Mouse (Mus musculus) urinary bladder, adult 2 months (tissue): Measurements from ENCODE around the gene Atoh8. TPM values are rescaled to one million over a fixed set of nuclear protein-coding genes. Genes with fewer than 3 reads are reported as not detected.

Experiments used
- DNase-seq: peaks from one replicate; pipeline ENCODE4 v3.0.0; 2022; ENCODE audit warnings: low spot score
- polyA plus RNA-seq: library from polyadenylated mRNA; depleted of rRNA; stranded (reverse); fragments of >200 nt; gene quantifications from 2 replicates; pipeline ENCODE4 v1.2.3, GENCODE M21; 2012

Atoh8 gene
- polyA plus RNA-seq, 1 experiment: 20.2 TPM

DNA sequence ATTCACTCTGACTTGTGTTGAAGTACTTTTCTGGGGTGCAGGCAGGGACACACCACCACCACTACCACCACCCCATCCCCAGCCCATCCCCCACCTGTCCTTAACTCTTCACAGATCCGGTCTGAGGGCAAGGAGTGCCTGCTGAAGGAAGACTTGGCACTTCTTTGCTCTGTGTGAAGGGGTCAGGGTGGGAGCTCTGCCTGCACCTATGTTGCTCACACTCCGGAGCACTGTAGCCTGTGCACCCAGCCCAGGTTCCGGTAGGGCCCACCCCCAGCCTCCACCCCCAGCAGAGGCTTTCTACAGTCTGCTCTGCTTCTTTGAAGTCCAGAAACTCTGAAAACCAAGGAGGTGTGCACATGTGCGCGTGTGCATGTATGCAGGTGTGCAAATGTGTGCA is 44.8 kb downstream of the Atoh8 start:
- DNase-seq: no peak

DNA sequence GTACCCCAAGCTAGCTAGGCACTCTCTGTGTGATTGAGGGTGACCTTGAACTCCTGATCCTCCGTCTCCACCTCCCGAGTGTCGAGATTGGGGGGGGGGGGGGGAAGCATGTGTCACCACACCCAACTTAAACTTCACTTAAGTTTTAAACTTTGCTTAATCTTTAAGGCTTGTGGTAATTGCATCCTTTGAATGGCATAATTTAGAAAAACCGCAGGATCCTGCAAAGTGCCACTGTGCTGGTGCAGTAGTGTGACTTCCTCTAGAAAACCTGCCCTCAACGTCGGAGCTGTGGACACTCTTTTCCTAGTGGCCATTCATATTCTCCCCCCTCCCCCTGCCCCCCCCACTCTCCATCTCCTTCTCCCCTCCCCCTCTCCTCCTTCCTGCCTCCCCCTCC is 45.3 kb downstream of the Atoh8 start:
- no peak for DNase-seq

DNA sequence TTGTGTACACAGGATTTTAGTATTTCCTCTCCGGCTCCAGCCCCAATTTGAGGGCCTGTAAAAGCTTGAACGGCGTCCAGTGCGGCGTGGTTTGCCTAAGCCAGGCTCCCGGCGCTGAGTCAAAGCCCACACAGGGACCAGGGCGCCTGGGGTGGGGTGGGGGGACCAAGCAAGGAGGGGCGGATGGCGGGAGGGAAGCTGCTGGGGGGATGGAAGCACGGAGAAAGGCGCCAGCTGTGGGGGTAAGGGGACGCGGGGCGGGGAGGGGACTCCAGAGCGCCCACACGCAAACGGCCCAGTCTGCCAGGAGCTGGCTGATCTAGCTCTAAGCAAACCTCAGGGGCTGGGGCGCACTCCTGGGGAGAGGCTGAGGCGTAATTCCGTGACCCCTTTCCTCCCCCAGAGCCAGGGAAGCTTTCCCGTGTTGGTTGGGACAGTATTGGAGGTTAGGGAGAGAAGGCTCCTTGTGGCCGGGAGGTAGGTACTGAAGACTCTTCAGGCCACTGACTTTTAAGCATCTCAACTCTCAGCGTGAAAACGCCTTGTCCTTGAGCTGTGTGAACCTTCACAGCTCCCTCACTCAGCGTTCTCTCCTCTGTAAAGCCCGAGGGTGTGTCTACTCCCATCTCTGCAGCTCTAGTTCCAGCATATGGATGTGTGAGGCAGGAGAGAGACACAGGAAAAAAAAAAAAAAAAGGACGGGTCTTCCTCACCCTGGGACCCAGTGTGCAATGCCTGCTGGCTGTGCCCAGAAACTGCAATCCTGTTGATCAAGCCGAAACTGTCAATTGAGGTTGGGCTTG is 46.1 kb downstream of the Atoh8 start:
- DNase-seq: no peak

DNA sequence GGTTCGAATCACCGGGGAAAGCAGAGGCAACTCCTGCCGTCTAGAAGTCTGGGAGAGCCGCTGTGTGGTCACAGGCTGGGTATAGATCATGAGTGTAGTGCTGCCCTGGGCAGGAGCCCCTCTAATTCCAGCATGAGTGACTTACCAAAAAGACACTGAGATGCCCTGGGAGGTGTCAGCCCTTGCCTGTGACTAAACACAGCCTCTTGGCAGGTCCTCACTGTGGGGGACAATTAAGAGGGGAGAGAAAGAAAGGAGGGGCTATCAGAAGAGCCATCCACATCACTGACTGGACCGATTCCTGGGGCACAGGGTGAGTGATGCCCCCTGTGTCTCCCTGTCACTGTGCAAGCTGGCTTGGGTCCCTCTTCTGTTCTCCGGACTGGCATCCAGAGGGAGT is 48.6 kb downstream of the Atoh8 start:
- DNase-seq: no peak

DNA sequence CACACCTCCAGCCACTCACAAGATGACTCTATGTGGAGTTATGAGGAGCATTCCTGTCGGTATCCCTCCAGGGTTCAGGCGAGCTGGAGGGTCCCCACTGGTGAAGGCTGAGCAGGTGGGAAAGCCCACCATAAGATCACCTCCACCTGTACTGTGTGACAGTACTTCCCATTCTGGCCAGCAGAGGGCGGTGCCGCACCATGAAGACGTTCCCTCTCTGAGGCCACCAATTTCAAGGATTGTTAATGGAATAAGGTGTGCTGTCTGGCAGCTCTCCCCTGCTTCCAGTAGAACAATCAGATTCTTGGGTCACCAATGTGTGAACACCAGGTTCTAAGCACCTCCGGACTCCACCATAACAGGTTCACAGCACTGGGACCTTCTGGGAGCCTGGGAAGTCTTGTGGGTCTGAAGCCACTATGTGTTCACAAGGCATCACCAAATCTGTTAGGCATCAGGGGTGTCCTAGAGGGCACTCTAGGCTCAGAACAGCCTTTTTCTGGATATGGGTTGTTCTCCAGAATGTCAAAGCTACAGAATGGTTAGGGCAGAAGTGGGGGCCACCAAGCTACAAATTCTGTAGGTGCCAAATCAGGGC is 49.4 kb downstream of the Atoh8 start:
- peak; percentile 83 for DNase-seq

DNA sequence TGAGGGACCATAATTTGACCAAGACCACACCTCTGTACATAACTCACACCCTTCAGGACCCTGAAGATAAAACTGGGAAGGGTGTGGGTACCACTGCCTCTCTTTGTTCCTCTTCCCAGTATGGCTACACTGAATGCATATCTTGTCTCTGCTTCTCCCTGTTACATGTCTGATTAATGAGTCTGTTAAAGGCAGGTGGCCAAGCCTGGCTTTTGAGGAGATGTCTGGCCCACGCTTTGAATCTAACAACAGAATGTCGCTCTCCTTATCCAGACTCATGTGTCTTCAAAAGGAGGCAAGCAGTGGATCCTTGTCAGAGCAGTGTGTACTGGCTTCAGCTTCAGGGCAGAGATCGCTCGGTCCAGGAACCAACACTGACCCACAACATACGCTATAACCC is 50.8 kb downstream of the Atoh8 start:
- DNase-seq: no peak

DNA sequence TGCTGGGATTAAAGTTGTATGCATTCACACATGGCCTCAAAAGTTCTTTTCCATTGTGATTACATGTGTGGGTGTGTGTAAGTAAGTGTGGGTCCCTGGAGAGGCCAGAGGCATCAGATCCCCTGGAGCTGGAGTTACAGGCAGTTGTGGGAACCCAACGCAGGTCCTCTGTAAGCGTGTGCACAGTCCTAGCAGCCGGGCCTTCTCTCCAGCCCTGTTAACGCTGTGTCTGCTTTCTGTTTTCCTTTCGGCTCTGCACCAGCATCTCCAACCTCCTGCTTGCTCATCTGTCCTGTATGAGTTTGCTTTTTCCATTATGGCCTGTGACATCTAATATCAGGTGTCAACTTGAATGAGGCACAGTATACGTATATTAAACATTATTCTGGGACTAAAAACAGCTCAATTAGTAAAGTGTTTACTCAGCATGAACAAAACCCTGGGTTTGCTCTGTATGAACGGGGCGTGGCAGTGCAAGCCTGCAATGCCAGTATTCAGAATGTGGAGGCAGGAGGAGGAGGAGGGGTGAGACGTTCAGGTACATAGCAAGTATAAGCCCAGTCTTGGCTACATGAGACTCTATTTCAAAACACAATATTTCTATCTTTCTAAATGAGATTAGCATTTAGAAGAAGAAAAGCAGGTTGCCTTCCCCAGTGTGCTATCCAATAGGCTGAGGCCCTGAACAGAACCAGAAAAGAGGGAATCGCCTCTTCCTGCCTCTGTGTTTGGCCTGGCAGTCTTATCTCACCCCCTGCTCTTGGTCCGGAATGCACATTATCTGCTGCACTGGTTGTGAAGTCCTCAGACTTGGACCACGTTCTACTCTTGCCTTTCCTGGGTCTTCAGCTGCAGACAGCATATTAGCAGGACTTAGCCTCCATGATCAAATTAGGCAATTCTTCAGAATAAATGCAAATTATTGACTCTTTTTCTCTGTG is 55.5 kb downstream of the Atoh8 start:
- DNase-seq: no peak

DNA sequence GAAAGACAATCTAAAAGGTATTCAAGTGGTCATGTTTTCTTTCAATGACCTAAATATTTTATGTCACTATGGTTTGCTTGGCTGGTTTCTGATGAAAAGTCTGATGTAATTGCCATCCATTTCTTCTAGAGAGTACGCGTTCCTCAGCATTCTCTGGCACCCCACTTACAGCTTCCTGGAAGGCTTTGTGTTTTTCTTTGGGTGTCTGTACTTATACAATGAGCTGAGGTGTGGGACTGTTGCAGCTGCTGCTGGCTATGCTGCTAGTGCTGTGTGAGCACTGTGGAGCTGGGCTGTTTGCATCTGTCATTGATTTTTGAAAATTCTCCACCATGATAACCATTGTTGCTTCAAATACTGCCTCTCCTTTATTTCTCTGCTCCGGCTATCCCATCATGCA is 56.4 kb downstream of the Atoh8 start:
- no peak for DNase-seq

DNA sequence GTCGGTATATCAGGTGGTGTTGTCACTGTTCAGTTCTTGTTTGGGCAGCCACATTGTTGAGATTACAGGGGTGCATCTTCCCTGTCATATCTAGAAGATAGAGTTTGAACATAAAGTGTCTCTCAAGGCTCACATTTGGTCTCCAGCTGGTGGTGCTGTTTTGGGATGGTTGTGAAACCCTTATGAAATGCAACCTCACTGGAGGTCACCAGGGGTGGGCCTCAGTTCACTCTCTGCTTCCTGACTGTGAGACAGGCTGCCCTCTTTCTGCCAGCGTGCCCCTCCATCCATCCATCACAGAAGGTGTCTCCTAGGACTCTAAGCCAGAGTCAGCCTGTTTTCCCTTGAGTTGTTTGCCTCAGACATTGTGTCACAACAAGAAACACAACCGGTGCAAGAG is 58.0 kb downstream of the Atoh8 start:
- no peak for DNase-seq

DNA sequence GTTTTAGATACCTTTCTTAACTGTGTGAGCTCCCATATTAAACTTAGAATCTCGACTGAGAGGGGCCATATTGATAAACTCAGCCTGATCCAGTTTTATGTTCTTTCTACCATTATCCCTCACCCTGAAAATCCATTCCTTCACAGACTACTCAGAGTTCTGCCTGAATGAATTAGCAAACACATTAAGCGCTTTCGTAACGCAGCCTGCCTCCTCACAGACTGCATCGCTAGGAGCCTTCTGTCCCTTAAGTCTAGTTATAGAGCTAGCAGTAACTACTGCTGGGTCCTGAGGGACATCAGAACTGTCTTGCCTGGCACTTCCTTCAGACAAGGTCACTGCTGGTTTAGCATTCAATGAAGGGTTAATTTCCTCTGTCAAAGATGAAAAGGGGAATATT is 59.4 kb downstream of the Atoh8 start:
- no peak for DNase-seq

DNA sequence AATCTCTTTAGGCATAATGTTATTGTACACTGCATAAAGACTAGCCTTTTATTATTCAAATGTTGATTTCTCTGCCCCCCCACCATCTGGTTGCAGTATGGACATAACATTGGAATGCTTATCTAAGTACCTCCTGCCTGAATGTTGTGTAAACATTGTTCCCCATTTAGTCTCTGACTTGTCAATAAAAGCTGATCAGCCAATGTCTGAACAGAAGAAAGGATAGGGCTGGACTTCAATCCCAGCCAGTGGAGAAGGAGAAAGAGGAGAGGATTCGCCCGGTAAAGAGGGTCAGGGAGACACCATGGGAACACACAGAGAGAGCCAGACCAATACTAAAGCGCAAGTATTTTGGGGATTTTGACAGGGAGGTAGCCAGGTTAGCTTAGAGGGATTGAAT is 60.0 kb downstream of the Atoh8 start:
- no peak for DNase-seq

DNA sequence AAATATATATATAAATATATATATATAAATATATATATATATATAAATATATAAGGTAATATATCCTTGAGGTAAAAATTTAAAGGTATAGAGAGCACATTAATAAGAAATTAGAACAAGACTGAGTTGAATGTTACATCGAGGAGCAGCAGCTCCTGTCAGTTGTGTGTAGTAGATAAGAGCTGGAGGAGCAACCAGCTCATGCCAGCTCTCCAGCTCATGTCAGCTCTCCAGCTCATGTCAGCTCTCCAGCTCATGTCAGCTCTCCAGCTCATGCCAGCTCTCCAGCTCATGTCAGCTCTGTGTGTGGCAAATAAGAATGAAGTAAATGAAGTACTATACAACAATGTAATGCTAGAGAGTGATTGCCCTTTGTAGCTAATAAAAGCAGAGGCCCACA is 62.0 kb downstream of the Atoh8 start:
- no peak for DNase-seq

DNA sequence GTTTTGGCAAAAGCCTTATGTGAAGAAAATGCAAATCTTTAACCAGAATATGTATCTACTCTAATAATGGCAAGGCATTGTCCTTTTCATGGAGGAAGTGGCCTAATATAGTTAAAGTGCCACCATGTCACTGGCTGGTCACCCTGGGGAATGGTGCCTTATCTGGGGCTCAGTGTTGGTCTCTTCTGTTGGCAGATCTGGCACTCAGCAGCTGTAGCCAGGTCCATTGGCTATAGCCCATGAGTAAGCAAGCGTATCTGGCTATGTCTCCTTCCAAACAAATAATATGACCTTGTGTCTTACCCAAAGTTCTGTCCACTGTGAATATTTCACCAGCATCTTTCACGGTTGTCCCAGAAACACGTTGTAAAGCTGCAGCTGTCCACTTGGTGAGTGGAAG is 64.0 kb downstream of the Atoh8 start:
- DNase-seq: no peak

DNA sequence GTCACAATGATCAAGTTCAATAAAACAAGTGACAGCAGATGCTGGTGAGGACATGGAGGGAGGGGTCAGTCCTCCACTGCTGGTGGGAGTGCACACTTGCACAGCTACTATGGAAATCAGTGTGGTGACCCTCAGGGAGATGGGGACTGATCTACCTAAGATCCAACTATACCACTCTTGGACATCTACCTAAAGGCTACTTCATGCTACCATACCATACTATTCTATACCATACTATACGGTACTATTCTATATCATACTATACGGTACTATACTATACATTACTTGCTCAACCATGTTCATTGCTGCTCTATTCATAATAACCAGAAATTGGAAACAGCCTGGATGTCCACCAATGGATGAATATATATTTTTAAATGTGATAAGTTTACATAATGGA is 69.5 kb downstream of the Atoh8 start:
- DNase-seq: no peak

DNA sequence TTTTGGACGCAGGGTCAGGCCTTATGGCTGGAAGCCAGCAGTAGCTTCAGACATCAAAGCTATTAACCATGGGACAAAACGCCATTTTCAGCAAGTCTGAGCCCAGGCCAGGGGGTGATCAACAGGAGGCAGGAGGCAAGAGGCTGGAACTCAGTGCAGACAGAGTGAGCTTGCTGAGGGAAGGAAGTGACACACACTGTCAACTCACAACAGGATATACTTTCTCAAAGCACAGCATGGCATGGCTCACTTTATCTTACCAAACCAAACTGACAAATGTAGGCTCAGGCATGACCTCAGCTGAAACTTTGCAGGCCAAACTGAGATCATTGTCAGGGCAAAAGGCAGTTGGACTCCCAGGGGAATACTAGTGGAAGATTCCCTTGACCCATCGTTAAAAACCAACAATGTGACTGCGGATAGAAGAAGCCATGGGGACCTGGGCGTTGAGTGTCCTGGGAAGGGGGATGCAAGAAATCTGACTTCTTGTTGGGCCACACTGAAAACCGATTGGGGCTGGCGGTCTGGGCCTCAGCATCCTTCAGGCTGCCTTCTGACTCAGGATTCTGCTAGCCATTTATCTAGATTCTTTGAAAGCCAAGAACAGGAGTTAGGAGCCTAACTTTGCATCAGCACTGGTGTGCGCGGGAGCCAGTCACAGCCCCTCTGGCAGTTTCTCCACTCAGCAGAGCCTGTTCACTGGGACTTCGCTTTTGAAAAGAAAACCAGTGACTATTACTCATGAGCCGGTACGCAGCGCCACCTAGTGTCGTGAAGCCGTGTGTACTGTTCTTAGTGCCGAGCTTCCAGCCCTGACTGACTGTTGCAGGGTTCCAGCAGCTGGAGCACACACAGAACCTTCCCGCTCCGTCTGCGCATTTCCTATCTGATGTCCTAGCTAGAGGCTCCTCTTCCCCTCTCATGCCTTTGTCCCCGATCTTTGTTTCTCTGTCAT is 70.8 kb downstream of the Atoh8 start:
- peak; percentile 70 for DNase-seq

DNA sequence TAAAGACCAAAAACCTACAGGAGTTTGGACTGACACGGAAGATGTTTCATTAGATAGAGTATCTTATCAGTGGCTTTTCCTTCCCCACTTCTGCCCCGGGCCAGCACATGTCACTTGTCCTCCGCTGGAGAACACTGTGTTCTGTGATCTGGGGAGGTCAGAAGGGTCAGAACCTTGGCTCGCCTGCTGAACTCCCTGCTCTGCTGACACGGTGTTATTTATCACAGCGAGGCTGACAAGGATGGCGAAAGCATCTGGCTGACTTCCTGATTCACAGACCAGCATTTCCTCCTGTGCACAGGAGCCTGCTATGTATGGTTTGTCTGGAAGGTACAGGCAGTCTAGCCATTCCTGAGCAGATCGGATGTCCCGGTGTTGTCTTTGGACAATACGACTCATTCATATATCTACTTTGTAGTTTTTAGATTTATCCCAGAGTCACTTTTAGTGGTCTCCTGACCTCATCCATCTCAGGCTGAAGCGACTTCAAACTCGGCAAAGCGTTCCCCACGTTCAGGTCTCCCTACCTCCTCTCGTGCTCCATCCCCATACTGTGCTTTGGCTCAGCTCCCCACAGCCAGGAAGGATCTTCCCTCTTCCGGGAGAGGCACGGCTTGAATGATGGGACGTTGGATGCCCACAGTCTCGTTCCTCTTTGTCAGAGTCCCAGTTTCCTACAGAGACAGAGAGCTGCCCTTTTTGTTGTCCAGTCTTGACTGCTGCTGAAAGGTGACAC is 73.1 kb downstream of the Atoh8 start:
- no peak for DNase-seq

DNA sequence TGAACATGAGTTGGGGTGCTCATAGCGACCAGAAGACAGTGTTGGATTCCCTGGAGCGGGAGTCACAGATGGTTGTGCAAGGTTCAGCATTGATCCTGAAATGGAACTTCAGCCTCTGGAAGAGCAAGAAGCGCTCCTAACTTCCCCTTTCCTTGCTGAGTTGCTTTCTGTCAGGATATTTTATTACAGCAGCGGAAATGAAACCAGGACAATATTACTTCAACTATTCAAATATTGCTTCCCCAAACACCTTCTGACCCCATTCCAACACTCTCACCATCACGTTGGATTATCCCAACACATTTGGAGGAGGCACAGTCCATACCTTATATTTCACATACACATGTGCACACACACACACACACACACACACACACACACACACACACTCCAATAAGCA is 73.6 kb downstream of the Atoh8 start:
- DNase-seq: no peak

DNA sequence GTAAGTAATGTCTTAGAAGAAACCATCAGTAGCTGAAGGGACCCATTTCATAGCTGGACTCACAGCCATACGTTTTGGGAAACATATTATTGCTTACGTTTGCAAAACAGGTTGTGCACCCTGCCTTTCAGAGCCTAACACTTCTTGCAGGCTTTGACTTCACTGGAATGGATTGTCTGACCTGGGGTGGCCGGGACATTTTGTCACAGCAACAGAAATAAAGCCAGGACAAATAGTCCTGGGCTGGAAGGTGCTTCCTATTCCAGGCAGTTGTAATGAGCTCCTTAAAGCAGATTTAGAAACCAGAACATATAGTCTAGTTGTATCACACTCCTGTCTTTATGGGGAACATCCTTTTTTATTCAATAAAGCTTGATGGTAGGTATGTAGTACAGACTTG is 74.4 kb downstream of the Atoh8 start:
- no peak for DNase-seq

DNA sequence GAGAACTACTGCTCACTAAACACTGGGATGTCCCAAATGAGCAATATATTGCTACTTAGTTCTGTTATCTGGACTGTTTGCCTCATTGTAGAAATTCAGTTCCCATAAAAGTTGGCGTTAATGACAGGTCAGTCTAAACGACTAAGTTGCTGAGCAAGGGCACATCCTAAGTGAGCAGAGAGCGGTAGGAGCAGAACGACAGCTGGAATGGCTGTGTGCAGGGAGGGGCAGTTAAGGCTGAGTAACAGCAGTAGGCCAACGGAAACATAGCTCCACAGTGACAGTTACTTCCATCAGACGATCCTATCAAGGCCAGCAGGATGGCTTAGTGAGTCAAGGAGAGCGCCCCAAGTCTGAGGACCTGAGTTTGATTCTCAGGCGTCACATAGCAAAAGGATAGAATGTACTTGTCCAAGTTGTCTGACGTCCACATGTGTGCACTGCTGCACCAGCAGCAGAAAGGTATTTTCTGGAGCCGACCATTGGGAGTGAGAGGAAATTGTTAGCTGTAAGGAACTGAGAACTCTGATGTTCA is 75.4 kb downstream of the Atoh8 start:
- no peak for DNase-seq

DNA sequence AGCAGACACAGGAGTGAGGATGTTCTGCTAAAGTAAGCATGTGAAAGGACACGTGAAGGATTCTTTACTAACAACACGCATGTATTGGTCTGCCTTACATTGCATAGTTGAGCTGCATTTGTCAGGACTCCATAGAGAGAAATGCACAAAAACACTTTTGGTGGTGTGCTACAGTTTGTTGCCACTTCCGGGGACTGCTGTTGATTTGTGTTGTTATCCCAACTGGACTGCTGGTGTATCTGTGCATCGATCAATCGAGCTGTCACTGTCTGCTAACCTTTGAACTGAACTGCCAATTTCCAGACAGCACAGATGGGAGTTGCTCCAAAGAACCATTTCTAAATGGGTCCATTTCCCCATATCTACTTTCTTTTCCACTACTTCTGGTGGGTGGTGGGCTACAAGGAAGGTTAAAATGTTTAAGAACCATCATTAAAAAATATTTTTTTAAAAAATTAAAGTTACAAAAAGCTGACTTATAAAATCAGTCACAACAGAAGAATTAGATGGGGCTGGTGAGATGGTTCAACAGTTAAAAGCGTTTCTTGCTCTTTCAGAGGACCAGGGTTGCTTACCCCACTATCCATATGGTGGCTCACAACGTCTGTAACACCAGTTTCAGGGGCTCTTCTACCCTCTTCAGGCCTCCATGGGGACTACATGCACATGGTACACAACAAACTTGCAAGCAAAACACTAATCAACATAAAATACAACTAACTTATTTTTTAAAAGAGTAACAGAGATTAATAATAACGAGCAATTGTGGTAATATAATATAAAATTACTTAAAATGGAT is 76.2 kb downstream of the Atoh8 start:
- no peak for DNase-seq
